Mouse (Mus musculus): ENCODE data around the gene Gm19345.
A peak's percentile ranks its signal among the peaks of the same experiment; 100 is the strongest.

Gm19345 gene

DNA sequence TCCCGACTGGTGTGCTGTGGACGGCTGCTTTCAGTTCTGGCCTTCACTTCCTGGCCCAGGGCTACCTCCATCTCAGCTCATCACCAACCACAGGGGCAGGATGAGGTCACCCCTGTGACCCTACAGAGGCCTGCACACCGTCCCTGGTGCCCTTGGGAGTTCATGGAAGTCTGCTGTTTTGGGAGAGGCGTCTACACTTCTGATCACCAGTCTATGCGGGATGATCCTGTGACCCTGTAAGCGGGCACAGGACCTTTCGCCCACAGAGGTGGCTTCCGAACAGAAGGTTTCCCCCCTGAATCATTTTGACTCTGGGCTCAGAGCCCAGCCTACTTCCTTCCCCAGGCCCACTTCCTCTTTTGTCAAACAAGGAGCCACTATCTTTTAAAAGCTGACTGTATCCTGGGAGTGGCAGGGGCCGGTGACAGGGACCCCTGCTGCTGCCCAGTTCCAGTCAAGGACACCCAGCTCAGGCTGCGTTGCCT, 19.4 kb downstream of the Gm19345 start:
- DNase-seq (ENCODE audit: low read depth, low spot score) = peak; percentile 46

- peak; percentile 51 for DNase-seq (ENCODE audit: low read depth, low spot score)
Observed at GRCm38 (mm10) chr7:19871943-19872601, 20.3 kb downstream of the Gm19345 start.

GRCm38 (mm10) chr7:19875948-19876682, 24.3 kb downstream of the Gm19345 start:
- DNase-seq (ENCODE audit: low read depth, low spot score) = peak; percentile 73

DNA sequence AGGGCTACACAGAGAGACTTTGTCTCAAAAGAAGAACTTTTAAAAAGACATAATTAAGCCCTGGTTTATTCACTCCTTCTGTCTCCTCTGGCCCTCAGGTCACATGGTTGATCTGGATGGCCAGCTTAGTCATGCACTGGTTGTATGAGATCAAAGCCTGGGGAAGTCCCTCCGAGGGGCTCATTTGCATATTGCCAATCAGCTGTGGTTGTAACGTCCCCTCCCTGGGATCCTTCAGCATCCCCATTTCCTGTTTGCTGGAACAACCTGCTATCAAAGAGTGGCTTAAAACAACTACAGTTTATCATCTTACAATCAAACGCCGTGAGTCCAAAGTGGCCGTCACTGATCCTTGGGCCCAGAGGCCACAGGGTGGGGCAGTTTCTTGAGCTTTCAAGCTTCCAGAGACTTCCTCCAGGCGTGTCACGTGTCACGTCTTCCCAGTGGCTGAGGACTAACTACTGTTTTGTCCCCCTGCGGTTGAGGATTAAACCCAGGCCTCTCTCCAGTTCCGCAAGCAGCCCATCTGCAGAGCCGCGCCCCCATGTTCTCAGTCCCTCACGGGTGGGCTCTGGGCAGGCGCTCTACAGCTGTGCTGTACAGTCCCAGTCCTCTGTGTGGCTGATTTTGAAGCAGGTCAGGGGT, 25.1 kb downstream of the Gm19345 start:
- DNase-seq (ENCODE audit: low read depth, low spot score) = peak; percentile 67

GRCm38 (mm10) chr7:19880754-19881153, 29.0 kb downstream of the Gm19345 start:
- no peak for DNase-seq (ENCODE audit: low read depth, low spot score)

GRCm38 (mm10) chr7:19887849-19888248, 36.0 kb downstream of the Gm19345 start, which contains the start of gene Ceacam19:
TSS of gene Ceacam19 (minus strand) at chr7:19887965.
- DNase-seq (ENCODE audit: low read depth, low spot score) = no peak

- DNase-seq (ENCODE audit: low read depth, low spot score) = peak; percentile 61
Observed at GRCm38 (mm10) chr7:19889881-19890280, 38.1 kb downstream of the Gm19345 start.
